Mouse (Mus musculus): ENCODE data around the gene Rap1gap2. TPM values are rescaled to one million over a fixed set of nuclear protein-coding genes. Genes with fewer than 3 reads are reported as not detected.

The Rap1gap2 gene
- total and polyA plus RNA-seq, 3 experiments, result 55.4 to 79.8 (median 76.6) TPM

GRCm38 (mm10) chr11:74625333-74625732 lies 14.6 kb upstream of the Rap1gap2 start:
- Histone ChIP-seq H3K27ac (ENCODE audit: insufficient read depth, low read depth) (no peak overlapping the region), H3K4me1 (ENCODE audit: control insufficient read depth in 1 of 2, insufficient read depth in 2 of 2) (no peaks in the 10 kb centered on the region), H3K9ac (ENCODE audit: insufficient read depth, low read depth) (no peak overlapping the region), H3K36me3 (replicated peaks in 1 of 2; ENCODE audit: control insufficient read depth in 1 of 2, insufficient read depth in 1 of 2, low read length in 1 of 2) (no peaks in the 10 kb centered on the region), H3K4me2 (ENCODE audit: insufficient read depth, low read depth, poor library complexity, severe bottlenecking) (no peak overlapping the region), H3K9me3 (replicated peaks; ENCODE audit: low read length) (peaks cover 2% of the 10 kb centered on the region), H3K27me3 (replicated peaks) (peaks cover 76% of the 10 kb centered on the region), H3K4me3 (replicated peaks in 1 of 3; ENCODE audit: low read depth in 2 of 3, low read length in 2 of 3, poor library complexity in 1 of 3) (no peak overlapping the region), H3K79me2 (replicated peaks; ENCODE audit: control insufficient read depth, extremely low read depth, insufficient read depth, poor library complexity, severe bottlenecking) (no peaks in the 10 kb centered on the region)
- TF ChIP-seq CHD1 (IDR thresholded peaks at IDR 0.05; ENCODE audit: low read depth, low read length) (no peak), MAX (IDR thresholded peaks at IDR 0.05; ENCODE audit: low read length) (no peak), NRF1 (IDR thresholded peaks at IDR 0.05; ENCODE audit: low read depth, low read length) (no peak), RAD21 (IDR thresholded peaks at IDR 0.05; ENCODE audit: low read depth, low read length) (no peak), E2F4 (IDR thresholded peaks at IDR 0.05; ENCODE audit: insufficient replicate concordance, low read depth, low read length) (no peak), RCOR1 (conservative IDR thresholded peaks at IDR 0.05; ENCODE audit: low read depth, low read length) (no peak), IRF4 (IDR thresholded peaks at IDR 0.05; ENCODE audit: low read depth, low read length) (no peak), GABPA (IDR thresholded peaks at IDR 0.05; ENCODE audit: insufficient replicate concordance, low read depth, low read length) (no peak), HCFC1 (IDR thresholded peaks at IDR 0.05; ENCODE audit: low read depth, low read length) (no peak), BHLHE40 (IDR thresholded peaks at IDR 0.05; ENCODE audit: low read depth, low read length) (no peak), TCF12 (IDR thresholded peaks at IDR 0.05; ENCODE audit: low read depth, low read length) (no peak), MYC (IDR thresholded peaks at IDR 0.05; ENCODE audit: low read depth, low read length) (no peak), CHD2 (IDR thresholded peaks at IDR 0.05; ENCODE audit: low read length) (no peak), ETS1 (conservative IDR thresholded peaks at IDR 0.05; ENCODE audit: low read depth, low read length) (no peak), USF1 (IDR thresholded peaks at IDR 0.05; ENCODE audit: low read depth, low read length) (no peak), MXI1 (IDR thresholded peaks at IDR 0.05; ENCODE audit: low read depth, low read length) (no peak)
- dilution Hi-C loops (cut with MboI; ENCODE audit: extremely low pct_ligation_motif_present, extremely low pct_unique_long_range_greater_than_20kb, low sequenced_read_pairs), result no loop called here
- DNase-seq (ENCODE audit: extremely low read depth), result no peak
- in situ Hi-C loops (cut with MboI; ENCODE audit: low pct_ligation_motif_present, low pct_unique_long_range_greater_than_20kb, low sequenced_read_pairs), result loop anchor here (25.0 kb wide), 1 partner anchor 537 kb away; the partner anchor contains the start of gene Hic1

GRCm38 (mm10) chr11:74623693-74624092 lies 13.0 kb upstream of the Rap1gap2 start:
- no peak for DNase-seq (ENCODE audit: extremely low read depth)
- no peak for TF ChIP-seq ELF1 (IDR thresholded peaks at IDR 0.05; ENCODE audit: low read depth, low read length)
- no peak for TF ChIP-seq CHD1 (IDR thresholded peaks at IDR 0.05; ENCODE audit: low read depth, low read length)
- TF ChIP-seq KAT2A (IDR thresholded peaks at IDR 0.05; ENCODE audit: insufficient replicate concordance, low read length), result no peak
- TF ChIP-seq ZKSCAN1 (IDR thresholded peaks at IDR 0.05; ENCODE audit: borderline replicate concordance, low read depth, low read length), result no peak
- no peak for TF ChIP-seq SIN3A (IDR thresholded peaks at IDR 0.05; ENCODE audit: low read length)
- no peak for TF ChIP-seq GABPA (IDR thresholded peaks at IDR 0.05; ENCODE audit: insufficient replicate concordance, low read depth, low read length)
- no peak for TF ChIP-seq MYC (IDR thresholded peaks at IDR 0.05; ENCODE audit: low read depth, low read length)
- no peak for TF ChIP-seq CTCF (conservative IDR thresholded peaks at IDR 0.05 in 1 of 2, IDR thresholded peaks at IDR 0.05 in 1 of 2; ENCODE audit: low read depth in 2 of 2, low read length in 2 of 2)
- TF ChIP-seq IRF4 (IDR thresholded peaks at IDR 0.05; ENCODE audit: low read depth, low read length), result no peak
- TF ChIP-seq PAX5 (IDR thresholded peaks at IDR 0.05; ENCODE audit: low read length), result no peak
- no peak for TF ChIP-seq E2F4 (IDR thresholded peaks at IDR 0.05; ENCODE audit: insufficient replicate concordance, low read depth, low read length)
- TF ChIP-seq NELFE (IDR thresholded peaks at IDR 0.05; ENCODE audit: low read depth, low read length), result no peak
- TF ChIP-seq RCOR1 (conservative IDR thresholded peaks at IDR 0.05; ENCODE audit: low read depth, low read length), result no peak
- H3K9ac ChIP-seq (ENCODE audit: insufficient read depth, low read depth), result no peak overlapping the region
- H3K27me3 ChIP-seq (replicated peaks), result peaks cover 71% of the 10 kb centered on the region
- in situ Hi-C loops (cut with MboI; ENCODE audit: low pct_ligation_motif_present, low pct_unique_long_range_greater_than_20kb, low sequenced_read_pairs) (no loop called here), dilution Hi-C loops (cut with MboI; ENCODE audit: extremely low pct_ligation_motif_present, extremely low pct_unique_long_range_greater_than_20kb, low sequenced_read_pairs) (no loop called here)
- peaks cover 4% of the 10 kb centered on the region for H3K9me3 ChIP-seq (replicated peaks; ENCODE audit: low read length)
- no peak overlapping the region for H3K27ac ChIP-seq (ENCODE audit: insufficient read depth, low read depth)
- no peaks in the 10 kb centered on the region for H3K4me1 ChIP-seq (ENCODE audit: control insufficient read depth in 1 of 2, insufficient read depth in 2 of 2)
- H3K36me3 ChIP-seq (replicated peaks in 1 of 2; ENCODE audit: control insufficient read depth in 1 of 2, insufficient read depth in 1 of 2, low read length in 1 of 2), result no peaks in the 10 kb centered on the region
- no peak overlapping the region for H3K4me2 ChIP-seq (ENCODE audit: insufficient read depth, low read depth, poor library complexity, severe bottlenecking)
- no peaks in the 10 kb centered on the region for H3K79me2 ChIP-seq (replicated peaks; ENCODE audit: control insufficient read depth, extremely low read depth, insufficient read depth, poor library complexity, severe bottlenecking)
- no peak overlapping the region for H3K4me3 ChIP-seq (replicated peaks in 1 of 3; ENCODE audit: low read depth in 2 of 3, low read length in 2 of 3, poor library complexity in 1 of 3)
